In the genomic region with DNA sequence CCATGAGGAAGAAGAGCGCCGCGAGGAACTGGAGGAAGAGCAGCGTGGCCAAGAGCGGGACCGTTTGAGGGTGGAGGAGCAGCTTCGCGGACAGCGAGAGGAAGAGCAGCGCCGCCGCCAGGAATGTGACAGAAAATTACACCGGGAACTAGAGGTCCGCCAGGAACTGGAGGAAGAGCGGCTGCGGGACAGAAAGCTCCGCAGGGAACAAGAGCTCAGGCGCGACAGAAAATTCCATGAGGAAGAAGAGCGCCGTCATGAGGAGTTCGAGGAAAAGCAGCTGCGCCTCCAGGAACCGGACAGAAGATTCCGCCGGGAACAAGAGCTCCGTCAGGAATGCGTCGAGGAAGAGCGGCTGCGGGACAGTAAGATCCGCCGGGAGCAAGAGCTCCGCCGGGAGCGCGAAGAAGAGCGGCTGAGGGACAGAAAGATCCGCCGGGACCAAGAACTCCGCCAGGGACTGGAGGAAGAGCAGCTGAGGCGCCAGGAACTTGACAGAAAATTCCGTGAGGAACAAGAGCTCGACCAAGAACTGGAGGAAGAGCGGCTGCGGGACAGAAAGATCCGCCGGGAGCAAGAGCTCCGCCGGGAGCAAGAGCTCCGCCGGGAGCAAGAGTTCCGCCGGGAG, we compare ENCODE assay signal across 8 mouse cellular contexts. TPM values are rescaled to one million over a fixed set of nuclear protein-coding genes. Genes with fewer than 3 reads are reported as not detected.
A peak's percentile ranks its signal among the peaks of the same experiment; 100 is the strongest.
DNase-seq lines count a peak whose midpoint lies in the region.

No protein-coding gene starts in this region.

- peak; percentile 8 to 21 for DNase-seq in layer of hippocampus, postnatal 10 days (ENCODE audit: low spot score in 2 of 2)
- DNase-seq in layer of hippocampus, adult 9-11 months, result no peak
- DNase-seq in embryo, embryonic 10.5 days (ENCODE audit: low spot score), result peak; percentile 75
- peak; percentile 8 to 17 for DNase-seq in heart, postnatal 36 days
- DNase-seq in layer of hippocampus, postnatal 25 days (ENCODE audit: extremely low spot score in 1 of 2, low spot score in 1 of 2), result peak; percentile 7 to 9
- DNase-seq in lung, postnatal 36 days, result peak; percentile 18
- DNase-seq in right cerebral cortex, postnatal 25 days, result peak; percentile 8
- no peak for DNase-seq in spleen, postnatal 14 days (ENCODE audit: low spot score in 2 of 2)

- intact Hi-C loops in heart, postnatal 36 days (cut with DNase I), result no loop called here

RNA-seq across cellular contexts. Expression of a gene that starts 4.1 kb away (rescaled TPM):
- 1 to 10 TPM; 1.4 to 1.6 TPM for total RNA-seq in layer of hippocampus, postnatal 10 days (2021)
- under 1 TPM; 0.05 to 0.08 TPM for total RNA-seq in heart, postnatal 36 days (2021)
- total RNA-seq in layer of hippocampus, postnatal 25 days (2021), result under 1 TPM; 0.81 to 0.92 TPM

RNA-seq across cellular contexts. Expression of a gene that starts 22.3 kb away (rescaled TPM):
- total RNA-seq in layer of hippocampus, postnatal 10 days (2021), result not detected
- total RNA-seq in heart, postnatal 36 days (2021), result not detected
- not detected for total RNA-seq in layer of hippocampus, postnatal 25 days (2021)

RNA-seq across cellular contexts. Expression of a gene that starts 52.7 kb away (rescaled TPM):
- total RNA-seq in layer of hippocampus, postnatal 10 days (2021), result not detected
- total RNA-seq in heart, postnatal 36 days (2021), result not detected
- not detected for total RNA-seq in layer of hippocampus, postnatal 25 days (2021)

Comparison
In these comparisons a context has a peak if more than half of its experiments do, and no peak if none do; other contexts are left out.
1. DNase-seq: peak in layer of hippocampus, postnatal 10 days (2 of 2), embryo, embryonic 10.5 days (single experiment), heart, postnatal 36 days (2 of 2), layer of hippocampus, postnatal 25 days (2 of 2), lung, postnatal 36 days (single experiment) and right cerebral cortex, postnatal 25 days (single experiment); none in layer of hippocampus, adult 9-11 months (single experiment) and spleen, postnatal 14 days (0 of 2).